Mouse (Mus musculus): ENCODE measurements around the gene Ikzf3.

- no peak for TF ChIP-seq CTCF (IDR thresholded peaks at IDR 0.05; ENCODE audit: low read depth, low read length)
- TF ChIP-seq POLR2A (IDR thresholded peaks at IDR 0.05; ENCODE audit: borderline replicate concordance, low read depth, low read length) = no peak
These were observed 48.2 kb downstream of the Ikzf3 start for GRCm38 (mm10) chr11:98497388-98498288.
